ENCODE assay signal across 17 mouse cellular contexts in genomic region chr19:3896208-3896607, GRCm38 (mm10). TPM values are rescaled to one million over a fixed set of nuclear protein-coding genes. Genes with fewer than 3 reads are reported as not detected.
A peak's percentile ranks its signal among the peaks of the same experiment; 100 is the strongest.
DNase-seq lines count a peak whose midpoint lies in the region; ATAC-seq and TF ChIP-seq lines count a peak whose summit lies in the region.
"Had no signal": no experiment of that assay in that cellular context is flagged by ENCODE, and none has a peak within 500 bp of the region (broad histone marks: within the 10 kb centered on the region; RNA-seq: fewer than 3 reads in every experiment).

No protein-coding gene starts in this region.

- peaks cover 64% of the 10 kb centered on the region for H3K36me3 ChIP-seq in midbrain, embryonic 10.5 days
- H3K36me3 ChIP-seq in midbrain, postnatal 0 days (ENCODE audit: insufficient read depth, low read length) = peaks cover 54% of the 10 kb centered on the region
- peaks cover 62% of the 10 kb centered on the region for H3K36me3 ChIP-seq in hindbrain, embryonic 12.5 days
- peaks cover 20% of the 10 kb centered on the region for H3K36me3 ChIP-seq in midbrain, embryonic 11.5 days (ENCODE audit: control insufficient read depth, insufficient read depth, low read length)
- peaks cover 32% of the 10 kb centered on the region for H3K36me3 ChIP-seq in neural tube, embryonic 14.5 days (ENCODE audit: control insufficient read depth, insufficient read depth, low read length)

- no peak overlapping the region for H3K9ac ChIP-seq in midbrain, postnatal 0 days (replicated peaks; ENCODE audit: low read length, poor library complexity, severe bottlenecking)
- H3K9ac ChIP-seq in hindbrain, embryonic 12.5 days = no peak overlapping the region
- H3K9ac ChIP-seq in midbrain, embryonic 11.5 days (ENCODE audit: low read length) = no peak overlapping the region
- no peak overlapping the region for H3K9ac ChIP-seq in neural tube, embryonic 14.5 days (replicated peaks; ENCODE audit: low read depth, low read length)
- H3K9ac ChIP-seq: liver, postnatal 0 days; neural tube, embryonic 12.5 days had no signal

- H3K27me3 ChIP-seq in midbrain, embryonic 10.5 days (ENCODE audit: low read depth, poor library complexity, severe bottlenecking) = no peaks in the 10 kb centered on the region
- no peaks in the 10 kb centered on the region for H3K27me3 ChIP-seq in midbrain, postnatal 0 days (ENCODE audit: insufficient read depth, low read length)
- no peaks in the 10 kb centered on the region for H3K27me3 ChIP-seq in hindbrain, embryonic 12.5 days
- no peaks in the 10 kb centered on the region for H3K27me3 ChIP-seq in midbrain, embryonic 11.5 days (ENCODE audit: control insufficient read depth, insufficient read depth, low read length)
- H3K27me3 ChIP-seq in neural tube, embryonic 14.5 days (ENCODE audit: control insufficient read depth, insufficient read depth, low read length) = no peaks in the 10 kb centered on the region
- H3K27me3 ChIP-seq: neural tube, embryonic 12.5 days had no signal

- no peaks in the 10 kb centered on the region for H3K9me3 ChIP-seq in midbrain, embryonic 10.5 days (replicated peaks)
- no peaks in the 10 kb centered on the region for H3K9me3 ChIP-seq in midbrain, postnatal 0 days (ENCODE audit: low read length)
- no peaks in the 10 kb centered on the region for H3K9me3 ChIP-seq in hindbrain, embryonic 12.5 days (replicated peaks)
- no peaks in the 10 kb centered on the region for H3K9me3 ChIP-seq in midbrain, embryonic 11.5 days (ENCODE audit: control insufficient read depth, low read length)
- H3K9me3 ChIP-seq in neural tube, embryonic 14.5 days (ENCODE audit: control insufficient read depth, low read length) = no peaks in the 10 kb centered on the region
- H3K9me3 ChIP-seq: neural tube, embryonic 12.5 days had no signal

- peaks cover 23% of the 10 kb centered on the region for H3K4me1 ChIP-seq in midbrain, embryonic 10.5 days
- H3K4me1 ChIP-seq in midbrain, postnatal 0 days (ENCODE audit: insufficient read depth, low read length) = no peaks in the 10 kb centered on the region
- peaks cover 15% of the 10 kb centered on the region for H3K4me1 ChIP-seq in hindbrain, embryonic 12.5 days
- peaks cover 8% of the 10 kb centered on the region for H3K4me1 ChIP-seq in midbrain, embryonic 11.5 days (ENCODE audit: control insufficient read depth, insufficient read depth, low read length)
- H3K4me1 ChIP-seq in neural tube, embryonic 14.5 days (ENCODE audit: control insufficient read depth, insufficient read depth, low read length) = peaks cover 5% of the 10 kb centered on the region; the same call in 1 of the 2 replicates

- no peak for TF ChIP-seq CTCF in midbrain, postnatal 0 days (IDR thresholded peaks at IDR 0.05)

- no peak overlapping the region for H3K4me2 ChIP-seq in midbrain, postnatal 0 days (ENCODE audit: low read depth, low read length, poor library complexity, severe bottlenecking)
- no peak overlapping the region for H3K4me2 ChIP-seq in hindbrain, embryonic 12.5 days (replicated peaks)
- no peak overlapping the region for H3K4me2 ChIP-seq in midbrain, embryonic 11.5 days
- no peak overlapping the region for H3K4me2 ChIP-seq in neural tube, embryonic 14.5 days (ENCODE audit: low read depth, low read length)
- H3K4me2 ChIP-seq: neural tube, embryonic 12.5 days had no signal

- H3K4me3 ChIP-seq in midbrain, embryonic 10.5 days = no peak overlapping the region
- H3K4me3 ChIP-seq in midbrain, postnatal 0 days (ENCODE audit: low read depth, low read length) = no peak overlapping the region
- no peak overlapping the region for H3K4me3 ChIP-seq in hindbrain, embryonic 12.5 days
- no peak overlapping the region for H3K4me3 ChIP-seq in midbrain, embryonic 11.5 days (ENCODE audit: low read depth, low read length)
- H3K4me3 ChIP-seq in neural tube, embryonic 14.5 days (ENCODE audit: low read depth, low read length) = no peak overlapping the region
- H3K4me3 ChIP-seq: neural tube, embryonic 12.5 days had no signal

- WGBS in midbrain, embryonic 10.5 days = 94% methylated on average over 10 of the region's 10 CpGs
- WGBS in midbrain, postnatal 0 days = 90% methylated on average over 10 of the region's 10 CpGs
- WGBS in hindbrain, embryonic 12.5 days = 94% methylated on average over 10 of the region's 10 CpGs
- WGBS in midbrain, embryonic 11.5 days = 94% methylated on average over 10 of the region's 10 CpGs
- WGBS in neural tube, embryonic 14.5 days = 92% methylated on average over 10 of the region's 10 CpGs

- no peak for DNase-seq in midbrain, embryonic 10.5 days (ENCODE audit: low spot score)
- no peak for DNase-seq in midbrain, postnatal 0 days (ENCODE audit: low spot score)
- no peak for DNase-seq in midbrain, embryonic 11.5 days (ENCODE audit: low spot score, missing footprints)
- no peak for DNase-seq in thymus, adult 18-20 months
- DNase-seq in kidney, postnatal 36 days = no peak
- DNase-seq: cerebellum, adult 9-10 months; heart, postnatal 4 days; kidney, adult 2 months; kidney, postnatal 14 days; liver; liver, postnatal 0 days; right cerebral cortex, postnatal 25 days; thymus, postnatal 4 days had no signal

- H3K27ac ChIP-seq in midbrain, embryonic 10.5 days (replicated peaks) = peak overlapping the region; percentile 74
- H3K27ac ChIP-seq in midbrain, postnatal 0 days (ENCODE audit: low read depth, low read length) = no peak overlapping the region
- peak overlapping the region; percentile 79 for H3K27ac ChIP-seq in hindbrain, embryonic 12.5 days
- H3K27ac ChIP-seq in midbrain, embryonic 11.5 days (ENCODE audit: low read depth, low read length) = no peak overlapping the region; the same call in 1 of the 2 replicates
- peak overlapping the region; percentile 71 for H3K27ac ChIP-seq in neural tube, embryonic 14.5 days (ENCODE audit: low read depth, low read length)
- H3K27ac ChIP-seq: neural tube, embryonic 12.5 days; stomach, postnatal 0 days had no signal

- ATAC-seq in midbrain, postnatal 0 days (ENCODE audit: low FRiP score) = no peak
- ATAC-seq in hindbrain, embryonic 12.5 days (ENCODE audit: low FRiP score) = no peak
- ATAC-seq in midbrain, embryonic 11.5 days (ENCODE audit: low FRiP score) = 0 out of 2 replicates have a peak, but pooled peaks have one; percentile 14
- ATAC-seq in neural tube, embryonic 14.5 days (ENCODE audit: low read depth) = no peak

RNA-seq across cellular contexts. Expression of gene Tcirg1, which starts 10.7 kb away (rescaled TPM):
- polyA plus RNA-seq in midbrain, embryonic 10.5 days (2016; fragmentation: Nextera tagmentation; extraction: Ambion mirVana) = 17.0 and 17.6 TPM in 2 replicates
- total RNA-seq in midbrain, postnatal 0 days (2014; rRNA removed) = 26.0 and 37.5 TPM in 2 replicates
- 13.2 and 14.1 TPM in 2 replicates for polyA plus RNA-seq in midbrain, postnatal 0 days (2015; fragmentation: Nextera tagmentation; extraction: Ambion mirVana)
- 24.9 and 29.9 TPM in 2 replicates for polyA plus RNA-seq in hindbrain, embryonic 12.5 days (2016; fragmentation: Nextera tagmentation; extraction: Ambion mirVana)
- polyA plus RNA-seq in midbrain, embryonic 11.5 days (2014; fragmentation: Nextera tagmentation; extraction: Ambion mirVana) = 7.7 and 8.9 TPM in 2 replicates
- polyA plus RNA-seq in neural tube, embryonic 14.5 days (2014; fragmentation: Nextera tagmentation; extraction: Ambion mirVana) = 8.6 and 16.7 TPM in 2 replicates

RNA-seq across cellular contexts. Expression of gene Ndufs8, which starts 16.4 kb away (rescaled TPM):
- polyA plus RNA-seq in midbrain, embryonic 10.5 days (2016; fragmentation: Nextera tagmentation; extraction: Ambion mirVana) = 251 and 262 TPM in 2 replicates
- total RNA-seq in midbrain, postnatal 0 days (2014; rRNA removed) = 165 and 197 TPM in 2 replicates
- 292 and 333 TPM in 2 replicates for polyA plus RNA-seq in midbrain, postnatal 0 days (2015; fragmentation: Nextera tagmentation; extraction: Ambion mirVana)
- 180 and 207 TPM in 2 replicates for polyA plus RNA-seq in hindbrain, embryonic 12.5 days (2016; fragmentation: Nextera tagmentation; extraction: Ambion mirVana)
- 209 and 235 TPM in 2 replicates for polyA plus RNA-seq in midbrain, embryonic 11.5 days (2014; fragmentation: Nextera tagmentation; extraction: Ambion mirVana)
- polyA plus RNA-seq in neural tube, embryonic 14.5 days (2014; fragmentation: Nextera tagmentation; extraction: Ambion mirVana) = 316 and 358 TPM in 2 replicates

RNA-seq across cellular contexts. Expression of gene Aldh3b1, which starts 33.4 kb away (rescaled TPM):
- polyA plus RNA-seq in midbrain, embryonic 10.5 days (2016; fragmentation: Nextera tagmentation; extraction: Ambion mirVana) = 0.73 TPM in 2 replicates
- 1.3 and 3.7 TPM in 2 replicates for total RNA-seq in midbrain, postnatal 0 days (2014; rRNA removed)
- polyA plus RNA-seq in midbrain, postnatal 0 days (2015; fragmentation: Nextera tagmentation; extraction: Ambion mirVana) = 2.1 and 2.8 TPM in 2 replicates
- 1.0 and 1.2 TPM in 2 replicates for polyA plus RNA-seq in hindbrain, embryonic 12.5 days (2016; fragmentation: Nextera tagmentation; extraction: Ambion mirVana)
- 0.67 and 0.99 TPM in 2 replicates for polyA plus RNA-seq in midbrain, embryonic 11.5 days (2014; fragmentation: Nextera tagmentation; extraction: Ambion mirVana)
- 2.1 and 3.1 TPM in 2 replicates for polyA plus RNA-seq in neural tube, embryonic 14.5 days (2014; fragmentation: Nextera tagmentation; extraction: Ambion mirVana)

RNA-seq across cellular contexts. Expression of gene Unc93b1, which starts 38.8 kb away (rescaled TPM):
- polyA plus RNA-seq in midbrain, embryonic 10.5 days (2016; fragmentation: Nextera tagmentation; extraction: Ambion mirVana) = 5.1 and 8.0 TPM in 2 replicates
- 13.0 and 23.2 TPM in 2 replicates for total RNA-seq in midbrain, postnatal 0 days (2014; rRNA removed)
- 11.2 and 12.4 TPM in 2 replicates for polyA plus RNA-seq in midbrain, postnatal 0 days (2015; fragmentation: Nextera tagmentation; extraction: Ambion mirVana)
- 8.1 and 8.5 TPM in 2 replicates for polyA plus RNA-seq in hindbrain, embryonic 12.5 days (2016; fragmentation: Nextera tagmentation; extraction: Ambion mirVana)
- polyA plus RNA-seq in midbrain, embryonic 11.5 days (2014; fragmentation: Nextera tagmentation; extraction: Ambion mirVana) = 5.9 and 7.1 TPM in 2 replicates
- 4.6 and 8.9 TPM in 2 replicates for polyA plus RNA-seq in neural tube, embryonic 14.5 days (2014; fragmentation: Nextera tagmentation; extraction: Ambion mirVana)

RNA-seq across cellular contexts. Expression of gene Chka, which starts 44.6 kb away (rescaled TPM):
- polyA plus RNA-seq in midbrain, embryonic 10.5 days (2016; fragmentation: Nextera tagmentation; extraction: Ambion mirVana) = 58.6 and 59.1 TPM in 2 replicates
- total RNA-seq in midbrain, postnatal 0 days (2014; rRNA removed) = 62.7 and 69.1 TPM in 2 replicates
- 49.6 and 56.3 TPM in 2 replicates for polyA plus RNA-seq in midbrain, postnatal 0 days (2015; fragmentation: Nextera tagmentation; extraction: Ambion mirVana)
- polyA plus RNA-seq in hindbrain, embryonic 12.5 days (2016; fragmentation: Nextera tagmentation; extraction: Ambion mirVana) = 63.2 and 66.8 TPM in 2 replicates
- polyA plus RNA-seq in midbrain, embryonic 11.5 days (2014; fragmentation: Nextera tagmentation; extraction: Ambion mirVana) = 50.5 and 53.0 TPM in 2 replicates
- 61.2 and 71.1 TPM in 2 replicates for polyA plus RNA-seq in neural tube, embryonic 14.5 days (2014; fragmentation: Nextera tagmentation; extraction: Ambion mirVana)

Comparison
In these comparisons a context has a peak if more than half of its experiments do, and no peak if none do; other contexts are left out.
1. H3K27ac ChIP-seq: peak in midbrain, embryonic 10.5 days (single experiment), hindbrain, embryonic 12.5 days (single experiment) and neural tube, embryonic 14.5 days (single experiment); none in midbrain, postnatal 0 days (single experiment) and midbrain, embryonic 11.5 days (single experiment).